Mouse (Mus musculus) lung, adult 2 months (tissue): ENCODE measurements around the gene 1700020L24Rik.

Source experiments
- CTCF ChIP-seq: fragments of 200-500 bp; IDR thresholded peaks from 2 replicates; pipeline ENCODE4 v1.5.1; 2011; ENCODE audit warnings: mild to moderate bottlenecking, low read length, control low read depth; ENCODE audit not compliant: insufficient read depth
- POLR2A ChIP-seq: fragments of 200-500 bp; IDR thresholded peaks from 2 replicates; pipeline ENCODE4 v1.6.1; 2011; ENCODE audit warnings: low read depth, mild to moderate bottlenecking, control low read depth, low read length, borderline replicate concordance; ENCODE audit errors: extremely low read depth

GRCm38 (mm10) chr11:83432533-83432932 lies 4.9 kb upstream of the 1700020L24Rik start:
- TF ChIP-seq POLR2A = no peak
- TF ChIP-seq CTCF = no peak
